Mouse (Mus musculus) C2C12 (cell line): ENCODE results near the gene Hjurp. TPM values are rescaled to one million over a fixed set of nuclear protein-coding genes. Genes with fewer than 3 reads are reported as not detected.

Source experiments
- H3K27me3 ChIP-seq: one replicate; pipeline ENCODE4 v1.6.1; 2011; ENCODE audit not compliant: control insufficient read depth, insufficient read depth, insufficient read length
- H3K36me3 ChIP-seq: one replicate; pipeline ENCODE4 v1.6.1; 2011; ENCODE audit not compliant: control insufficient read depth, insufficient read depth
- H3K4me3 ChIP-seq: one replicate; pipeline ENCODE4 v1.5.1; 2011; ENCODE audit warnings: mild to moderate bottlenecking, control low read depth; ENCODE audit not compliant: poor library complexity, insufficient read depth, severe bottlenecking
- H3K79me2 ChIP-seq: one replicate; pipeline ENCODE4 v1.6.1; 2011; ENCODE audit not compliant: control insufficient read depth, insufficient read depth
- H3K79me3 ChIP-seq: one replicate; pipeline ENCODE4 v1.6.1; 2011; ENCODE audit warnings: low read depth, control low read depth
- H3ac ChIP-seq: one replicate; pipeline ENCODE3; 2011; ENCODE audit warnings: low read depth; ENCODE audit not compliant: control insufficient read depth, insufficient read length
- CEBPB ChIP-seq: IDR thresholded peaks from one replicate; pipeline ENCODE4 v1.6.1; 2011; ENCODE audit warnings: low read depth, mild to moderate bottlenecking, control low read depth, moderate library complexity
- CTCF ChIP-seq: IDR thresholded peaks from one replicate; pipeline ENCODE4 v1.5.1; 2011; ENCODE audit not compliant: control insufficient read depth, insufficient read depth, insufficient read length
- FOSL1 ChIP-seq: IDR thresholded peaks from one replicate; pipeline ENCODE4 v1.8.0; 2011; ENCODE audit warnings: mild to moderate bottlenecking, low read length; ENCODE audit not compliant: poor library complexity, insufficient read depth, severe bottlenecking
- MAX ChIP-seq: IDR thresholded peaks from one replicate; pipeline ENCODE4 v1.6.1; 2011; ENCODE audit warnings: mild to moderate bottlenecking, control low read depth
- MYOD1 ChIP-seq: IDR thresholded peaks from one replicate; pipeline ENCODE4 v1.6.1; 2011; ENCODE audit warnings: low read depth; ENCODE audit not compliant: control insufficient read depth, insufficient read length
- MYOG ChIP-seq: IDR thresholded peaks from one replicate; pipeline ENCODE4 v1.6.1; 2011; ENCODE audit not compliant: control insufficient read depth, insufficient read length; ENCODE audit errors: extremely low read depth
- USF1 ChIP-seq: IDR thresholded peaks from one replicate; pipeline ENCODE4 v1.6.1; 2011; ENCODE audit warnings: low read depth, mild to moderate bottlenecking, control low read depth, moderate library complexity
- polyA plus RNA-seq: library from polyadenylated mRNA; unstranded; fragments of >200 nt; fragmentation: generic; extraction: Trizol; gene quantifications from one replicate; pipeline ENCODE4 v1.2.1, GENCODE M21; 2012; ENCODE audit warnings: missing spikeins

Hjurp gene
- polyA plus RNA-seq, 1 experiment: 54.4 TPM

DNA sequence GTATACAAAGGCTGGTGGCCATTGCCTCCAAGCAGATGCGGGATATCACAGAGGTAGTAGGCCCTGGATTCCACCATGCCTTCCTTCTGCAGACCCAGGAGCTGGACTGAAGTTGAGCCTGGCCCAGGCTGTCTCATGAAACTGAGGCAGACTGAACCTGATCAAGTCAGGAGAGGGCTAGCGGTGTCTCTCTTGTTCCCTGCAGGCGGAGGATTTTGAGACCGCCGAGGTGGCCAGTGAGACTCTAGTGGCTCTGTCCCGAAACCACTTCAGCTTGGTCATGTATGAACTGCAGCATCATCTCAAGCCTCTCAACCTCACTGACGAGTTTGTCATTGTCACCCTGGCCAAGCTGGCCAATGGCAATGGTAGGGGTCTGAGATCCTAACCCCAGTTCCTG, 47.0 kb downstream of the Hjurp start:
- Histone ChIP-seq H3K79me3 (no peaks in the 10 kb centered on the region), H3K4me3 (no peak overlapping the region), H3ac (no peak overlapping the region), H3K36me3 (no peaks in the 10 kb centered on the region), H3K79me2 (no peaks in the 10 kb centered on the region), H3K27me3 (peaks cover 33% of the 10 kb centered on the region)
- TF ChIP-seq MAX (no peak), USF1 (no peak), MYOG (no peak), CTCF (no peak)

DNA sequence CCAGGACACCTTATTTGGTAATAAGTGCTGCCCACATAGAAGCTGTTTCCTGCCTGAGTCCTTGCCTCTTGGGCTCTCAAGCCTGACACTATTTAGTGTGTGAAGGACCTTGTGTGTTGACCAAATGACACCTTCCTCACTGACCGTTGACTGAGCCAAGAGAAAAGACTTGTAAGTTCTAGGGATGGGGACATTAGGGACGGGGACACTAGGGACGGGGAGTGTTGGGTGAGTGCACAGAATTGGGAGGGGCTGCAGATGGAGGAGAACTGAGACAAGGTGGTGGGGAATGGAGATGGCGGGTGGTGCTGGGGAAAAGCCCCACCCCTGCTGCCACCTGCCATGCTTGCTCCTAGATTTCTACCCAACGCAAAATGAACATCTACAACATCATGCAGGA, 47.4 kb downstream of the Hjurp start:
- H3K79me3 ChIP-seq: no peaks in the 10 kb centered on the region

DNA sequence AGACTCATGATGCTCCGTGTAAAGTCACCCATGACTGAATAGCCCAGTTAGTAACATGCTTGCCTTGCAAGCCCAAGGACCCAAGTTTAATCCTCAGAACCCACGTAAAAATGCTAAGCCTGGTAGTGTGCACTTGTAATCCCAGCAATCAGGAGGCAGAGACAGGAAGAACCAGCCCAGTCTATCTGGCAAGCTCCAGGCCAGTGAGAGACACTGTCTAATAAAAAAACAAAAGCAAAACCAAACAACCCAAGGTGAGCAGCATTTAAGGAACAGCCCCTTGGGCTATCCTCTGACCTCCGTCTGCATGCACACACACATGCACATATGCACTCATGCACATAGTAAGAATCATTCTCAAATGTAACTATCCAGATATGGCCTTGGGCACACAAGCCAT, 47.9 kb downstream of the Hjurp start:
- no peak overlapping the region for H3K4me3 ChIP-seq
- no peaks in the 10 kb centered on the region for H3K79me3 ChIP-seq
- H3ac ChIP-seq: no peak overlapping the region
- H3K27me3 ChIP-seq: peaks cover 25% of the 10 kb centered on the region
- H3K36me3 ChIP-seq: no peaks in the 10 kb centered on the region
- H3K79me2 ChIP-seq: no peaks in the 10 kb centered on the region
- TF ChIP-seq CTCF (no peak), CEBPB (no peak), FOSL1 (no peak), MYOG (no peak), MAX (no peak), USF1 (no peak)

More for the DNA sequence above, 47.4 kb downstream of the Hjurp start:
- Histone ChIP-seq H3ac (no peak overlapping the region), H3K27me3 (peaks cover 29% of the 10 kb centered on the region), H3K4me3 (no peak overlapping the region), H3K36me3 (no peaks in the 10 kb centered on the region), H3K79me2 (no peaks in the 10 kb centered on the region)
- no peak for TF ChIP-seq MYOD1
- TF ChIP-seq CEBPB: no peak
- no peak for TF ChIP-seq MAX
- no peak for TF ChIP-seq FOSL1
- no peak for TF ChIP-seq MYOG
- no peak for TF ChIP-seq CTCF

DNA sequence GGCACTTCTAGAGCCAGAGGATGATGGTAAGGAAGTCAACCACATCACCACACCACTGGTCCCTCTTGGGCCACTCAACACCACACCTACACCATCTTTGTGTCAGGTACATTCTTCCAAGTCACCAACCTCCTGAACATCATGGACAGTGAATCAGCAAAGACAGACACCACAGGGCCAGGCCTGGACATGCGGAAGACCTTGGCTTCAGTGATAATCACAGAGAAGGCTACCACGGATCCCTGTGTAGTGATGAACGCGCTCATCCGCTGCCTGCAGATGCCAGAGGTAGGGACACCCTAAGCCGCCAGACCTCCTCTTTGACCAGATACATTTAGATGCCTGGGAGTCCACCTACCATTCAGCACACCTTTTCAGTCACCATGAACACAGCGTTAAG, 49.3 kb downstream of the Hjurp start:
- Histone ChIP-seq H3K79me3 (no peaks in the 10 kb centered on the region), H3K79me2 (no peaks in the 10 kb centered on the region), H3K36me3 (no peaks in the 10 kb centered on the region), H3K4me3 (no peak overlapping the region), H3K27me3 (peaks cover 16% of the 10 kb centered on the region), H3ac (no peak overlapping the region)
- TF ChIP-seq MYOD1: no peak
- no peak for TF ChIP-seq CEBPB
- no peak for TF ChIP-seq USF1
- no peak for TF ChIP-seq FOSL1
- TF ChIP-seq CTCF: no peak

DNA sequence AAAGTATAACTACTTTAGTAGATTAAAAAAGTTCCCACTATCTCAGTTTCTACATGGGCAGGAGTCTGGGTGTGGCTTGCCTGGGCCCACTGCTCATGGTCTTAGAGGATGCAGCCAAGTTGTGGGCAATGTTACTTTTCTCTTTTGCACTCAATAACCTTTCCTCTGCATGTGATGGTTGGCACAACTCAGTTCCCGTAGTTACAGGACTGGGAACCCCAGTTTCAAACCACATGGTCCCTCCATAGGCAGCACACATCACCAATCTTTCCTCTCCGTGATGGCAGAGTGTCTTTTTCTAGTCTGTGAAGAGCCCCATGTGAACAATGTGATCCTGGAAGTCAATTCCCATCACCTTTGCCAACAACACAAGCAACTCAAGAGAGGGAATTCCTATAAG, 50.0 kb downstream of the Hjurp start:
- Histone ChIP-seq H3ac (no peak overlapping the region), H3K36me3 (no peaks in the 10 kb centered on the region), H3K79me3 (no peaks in the 10 kb centered on the region), H3K27me3 (peaks cover 15% of the 10 kb centered on the region), H3K4me3 (no peak overlapping the region), H3K79me2 (no peaks in the 10 kb centered on the region)
- TF ChIP-seq CTCF: no peak
- TF ChIP-seq MAX: no peak
- no peak for TF ChIP-seq MYOD1
- no peak for TF ChIP-seq FOSL1
- no peak for TF ChIP-seq CEBPB
- TF ChIP-seq USF1: no peak

DNA sequence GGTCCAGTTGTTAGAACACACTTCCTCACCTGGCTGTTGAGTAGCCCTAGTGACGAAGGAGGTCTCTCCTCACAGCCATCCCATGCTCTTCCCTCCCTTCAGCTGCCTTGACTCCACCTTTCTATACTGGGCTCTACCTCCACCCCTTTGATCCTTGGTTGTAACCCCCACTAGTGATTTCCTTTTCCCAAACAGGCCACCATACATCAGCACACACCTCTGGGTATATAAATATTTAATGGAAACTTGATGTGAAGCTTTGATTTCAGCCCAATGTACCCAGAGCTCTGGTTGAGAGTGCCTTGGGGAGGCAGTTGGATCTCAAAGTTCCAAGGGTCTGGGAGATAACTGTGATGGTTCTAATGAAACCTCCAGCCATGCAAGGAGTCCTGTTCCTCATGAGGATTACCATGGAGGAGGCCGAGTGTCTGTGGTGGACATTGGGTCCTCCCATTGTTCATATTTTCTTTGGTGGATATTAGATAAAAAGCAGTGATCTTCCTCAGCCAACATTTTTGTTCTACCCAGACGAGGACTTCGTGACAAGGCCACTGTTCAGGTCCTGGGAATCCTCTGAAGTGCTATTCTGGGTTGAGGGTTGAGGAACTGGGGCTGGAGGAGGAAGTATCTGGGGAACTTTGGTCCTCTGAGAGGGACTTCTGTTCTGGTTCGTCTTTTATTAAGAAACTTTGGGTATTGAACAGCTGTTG, 50.6 kb downstream of the Hjurp start, which contains the start of gene Mroh2a:
Mroh2a (plus strand) TSS at position 317 of the 710 bp plus-strand sequence.
- H3ac ChIP-seq: no peak within 1 kb of the TSS
- TF ChIP-seq MAX (no peak), CEBPB (no peak), CTCF (no peak), FOSL1 (no peak), USF1 (no peak), MYOG (no peak), MYOD1 (no peak)
- no peaks in the 10 kb centered on the region for H3K79me2 ChIP-seq
- no peak within 1 kb of the TSS for H3K4me3 ChIP-seq
- peaks cover 10% of the 10 kb centered on the region for H3K27me3 ChIP-seq
- H3K79me3 ChIP-seq: no peaks in the 10 kb centered on the region
- no peaks in the 10 kb centered on the region for H3K36me3 ChIP-seq
